Mouse (Mus musculus): ENCODE data around the gene Eif5a.

DNA sequence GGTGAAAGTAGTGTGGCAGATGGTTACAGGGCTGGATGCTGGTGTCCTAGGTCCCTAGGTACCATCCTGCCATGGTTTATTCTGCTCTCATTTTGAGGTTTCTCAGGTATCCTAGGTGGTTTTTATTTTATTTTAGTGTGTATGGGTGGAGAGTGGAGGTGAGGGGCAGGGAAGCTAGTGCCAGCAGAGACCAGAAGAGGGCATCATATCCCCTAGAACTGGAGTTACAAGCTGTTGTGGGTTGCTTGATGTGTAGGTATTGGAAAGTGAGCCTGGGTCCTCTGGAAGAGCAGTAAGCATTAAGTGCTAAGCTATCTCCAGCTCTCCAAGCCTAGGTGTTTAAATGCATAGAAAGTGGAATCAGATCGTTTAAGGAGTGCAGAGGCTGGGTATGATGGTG is 30.5 kb upstream of the Eif5a start:
- TF ChIP-seq CTCF (IDR thresholded peaks at IDR 0.05; ENCODE audit: low read depth, low read length) (no peak), POLR2A (IDR thresholded peaks at IDR 0.05; ENCODE audit: extremely low read depth, insufficient read depth, low read length) (no peak)

Measured in liver, adult 2 months (tissue).